Mouse (Mus musculus): ENCODE data around the gene Trim33. TPM values are rescaled to one million over a fixed set of nuclear protein-coding genes. Genes with fewer than 3 reads are reported as not detected.
A peak's percentile ranks its signal among the peaks of the same experiment; 100 is the strongest.

Gene Trim33
- polyA plus RNA-seq, 2 experiments from 2014 or later = 58.5 to 71.2 TPM

DNA sequence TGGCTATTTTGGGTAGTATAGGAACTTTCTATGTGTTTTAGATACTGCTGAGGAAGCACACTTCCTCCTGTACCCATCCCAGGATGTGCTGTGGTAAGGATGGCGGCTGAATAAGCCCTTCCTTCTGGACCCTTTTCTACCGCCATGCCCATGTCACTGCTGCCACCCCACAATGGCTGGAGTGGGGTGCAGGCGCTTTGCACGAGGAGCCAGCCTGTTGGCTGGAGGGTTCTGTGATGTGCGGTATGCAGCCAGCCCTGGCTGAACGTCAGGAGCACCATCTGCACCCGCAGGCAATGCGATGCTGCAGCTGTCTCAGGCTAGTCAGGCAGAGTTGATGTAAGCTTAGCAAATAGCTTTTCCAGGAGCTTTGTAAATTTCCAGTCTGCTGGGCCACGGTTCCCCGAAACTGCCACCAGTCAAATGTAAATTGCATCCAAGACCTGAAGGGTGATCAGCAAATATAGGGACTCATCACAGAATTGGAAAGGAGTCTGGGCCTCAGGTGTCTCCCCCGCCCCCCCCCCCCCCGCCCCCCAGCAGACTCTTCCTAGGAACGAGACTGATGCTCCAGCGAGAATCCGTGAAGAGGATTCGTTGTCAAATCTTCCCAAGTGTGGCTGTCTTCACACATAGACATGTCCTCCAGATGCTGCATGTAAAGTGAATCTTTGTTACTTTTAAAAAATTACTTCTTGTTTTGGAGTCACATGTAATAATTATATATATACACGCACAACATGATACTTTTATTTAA is 122.4 kb downstream of the Trim33 start:
- no peak for ATAC-seq

DNA sequence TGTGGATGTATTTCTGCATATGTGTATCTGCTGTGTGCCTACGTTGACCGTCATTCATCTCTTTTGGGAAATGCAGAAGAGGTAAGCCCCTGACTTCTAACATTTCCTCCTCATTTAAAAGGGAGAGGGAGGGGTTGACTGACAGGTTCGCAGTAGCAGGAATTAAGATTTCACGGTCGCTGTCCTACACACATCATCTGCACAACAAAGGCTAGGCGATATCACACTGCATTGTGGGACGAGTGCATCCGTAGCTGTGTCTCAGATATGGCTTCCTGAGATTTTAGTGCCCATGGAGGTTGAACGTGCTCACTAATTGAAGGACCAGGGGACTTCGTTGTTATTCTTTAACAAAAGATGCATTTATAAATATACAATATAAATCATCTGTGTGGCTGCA is 123.1 kb downstream of the Trim33 start:
- no peak for ATAC-seq

DNA sequence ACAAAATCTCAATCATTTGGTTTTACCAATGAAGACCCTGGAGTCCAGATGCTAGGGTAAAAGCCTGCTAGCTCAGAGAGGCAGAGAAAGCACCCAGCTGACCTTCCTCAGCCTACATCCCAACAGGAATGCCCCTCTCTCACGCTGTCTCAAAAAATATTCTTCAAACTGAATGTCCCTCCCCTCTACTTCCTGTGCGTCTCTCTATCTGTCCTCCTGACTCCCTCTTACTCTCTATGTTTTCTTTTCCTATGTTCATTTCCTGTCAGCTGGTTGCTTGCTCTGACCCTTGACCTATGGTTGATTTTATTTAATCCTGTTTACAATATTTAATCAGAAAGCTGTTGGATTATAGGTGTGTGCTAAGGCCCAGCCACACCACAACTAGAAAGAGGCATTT is 126.0 kb downstream of the Trim33 start:
- ATAC-seq = peak; percentile 79

DNA sequence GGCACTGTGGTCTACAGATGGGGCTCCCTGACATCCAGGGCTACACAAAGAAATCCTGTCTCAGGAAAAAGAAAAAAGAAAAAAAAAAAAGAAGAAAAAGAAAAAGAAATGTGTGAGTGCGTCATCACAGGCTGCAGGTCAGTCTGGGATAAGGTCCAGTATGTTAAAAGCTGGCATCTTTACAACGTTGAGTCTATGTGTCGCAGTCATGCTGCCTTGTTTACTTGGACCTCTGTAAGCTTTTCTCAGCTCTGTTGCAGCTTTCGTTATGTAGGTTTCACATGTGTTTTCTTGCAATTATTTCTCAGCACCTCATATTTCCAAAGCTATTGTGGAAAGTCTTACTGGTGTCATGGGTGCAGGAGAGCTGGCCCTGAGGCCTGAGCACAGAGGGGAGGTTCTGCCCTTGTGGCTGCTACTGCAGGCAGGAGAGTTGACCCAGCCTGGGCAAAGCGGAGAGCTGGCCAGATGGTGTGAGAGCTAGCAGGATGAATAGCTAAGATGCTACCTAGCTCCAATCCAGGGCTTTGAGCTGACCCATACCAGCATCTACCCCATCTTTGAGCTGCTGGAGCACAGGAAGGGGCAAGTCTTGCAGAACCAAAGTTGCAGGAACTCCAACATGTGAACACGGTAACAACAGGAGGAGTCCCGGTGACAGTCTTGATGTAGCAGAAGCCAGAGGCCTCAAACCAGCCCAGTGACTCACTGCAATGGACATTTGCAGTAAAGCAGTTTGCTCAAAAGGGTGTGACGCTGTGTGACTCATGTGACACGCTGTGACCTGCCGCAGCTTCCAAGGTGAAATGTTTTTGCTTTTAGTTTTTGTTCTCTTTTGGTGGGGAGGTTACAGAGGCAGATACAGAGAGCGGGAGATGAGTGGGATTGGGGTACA is 127.0 kb downstream of the Trim33 start:
- peak; percentile 66 for ATAC-seq

Other genes with a start within 250 kb of the Trim33 start
- 100 to 1,000 TPM; 106 to 107 TPM for gene Nras, start 221.0 kb upstream of the Trim33 start, polyA plus RNA-seq (2017; shearing (Covaris generic))
- gene Ampd1, start 205.3 kb upstream of the Trim33 start, polyA plus RNA-seq (2017; shearing (Covaris generic)) = 1 to 10 TPM; 3.9 to 7.1 TPM
- 1 to 10 TPM; 1.4 to 1.6 TPM for gene Dennd2c, start 176.7 kb upstream of the Trim33 start, polyA plus RNA-seq (2017; shearing (Covaris generic))
- 100 to 1,000 TPM; 129 to 131 TPM for gene Bcas2, start 107.6 kb upstream of the Trim33 start, polyA plus RNA-seq (2017; shearing (Covaris generic))